Mouse (Mus musculus) thymus, postnatal 25 days (tissue): ENCODE measurements around the gene Srl.

Source experiments
- DNase-seq: peaks from one replicate; pipeline ENCODE4 v3.0.0; 2022

The Srl gene

GRCm38 (mm10) chr16:4472687-4473086 lies 68.9 kb downstream of the Srl start:
- DNase-seq: no peak

- DNase-seq: no peak
Measured at GRCm38 (mm10) chr16:4469599-4470352, 71.8 kb downstream of the Srl start.

GRCm38 (mm10) chr16:4464529-4465089 lies 77.0 kb downstream of the Srl start:
- DNase-seq: no peak

- no peak for DNase-seq
Measured at GRCm38 (mm10) chr16:4457927-4458326, 83.7 kb downstream of the Srl start.

- no peak for DNase-seq
Measured at GRCm38 (mm10) chr16:4456391-4456790, 85.2 kb downstream of the Srl start.

- no peak for DNase-seq
Measured at GRCm38 (mm10) chr16:4455693-4456092, 85.9 kb downstream of the Srl start.

- DNase-seq: no peak
Measured at GRCm38 (mm10) chr16:4454563-4454962, 87.1 kb downstream of the Srl start.

- no peak for DNase-seq
Measured at GRCm38 (mm10) chr16:4449418-4449817, 92.2 kb downstream of the Srl start.

DNA sequence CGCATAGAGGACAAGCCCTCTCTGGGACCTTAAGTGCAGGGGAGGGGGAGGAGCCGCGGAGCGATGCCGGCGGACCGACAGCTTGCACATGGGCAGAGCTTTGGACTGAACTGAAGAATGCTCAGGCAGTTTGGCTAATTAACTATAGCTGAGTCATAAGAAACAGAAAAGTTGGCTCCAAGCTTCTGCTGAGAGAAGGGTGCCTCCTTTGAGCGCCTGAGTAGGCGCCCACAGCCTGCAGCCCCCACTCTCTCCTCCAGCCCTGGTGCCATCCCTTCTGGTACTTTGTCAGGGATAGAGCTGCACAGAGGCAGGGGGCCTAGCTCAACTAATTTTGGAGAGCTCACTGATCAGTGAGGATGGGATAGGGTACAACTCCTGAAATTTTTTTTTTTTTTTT lies 93.4 kb downstream of the Srl start:
- no peak for DNase-seq

- DNase-seq: no peak
Measured at GRCm38 (mm10) chr16:4446395-4446794, 95.2 kb downstream of the Srl start.

GRCm38 (mm10) chr16:4444378-4444777 lies 97.2 kb downstream of the Srl start:
- no peak for DNase-seq

DNA sequence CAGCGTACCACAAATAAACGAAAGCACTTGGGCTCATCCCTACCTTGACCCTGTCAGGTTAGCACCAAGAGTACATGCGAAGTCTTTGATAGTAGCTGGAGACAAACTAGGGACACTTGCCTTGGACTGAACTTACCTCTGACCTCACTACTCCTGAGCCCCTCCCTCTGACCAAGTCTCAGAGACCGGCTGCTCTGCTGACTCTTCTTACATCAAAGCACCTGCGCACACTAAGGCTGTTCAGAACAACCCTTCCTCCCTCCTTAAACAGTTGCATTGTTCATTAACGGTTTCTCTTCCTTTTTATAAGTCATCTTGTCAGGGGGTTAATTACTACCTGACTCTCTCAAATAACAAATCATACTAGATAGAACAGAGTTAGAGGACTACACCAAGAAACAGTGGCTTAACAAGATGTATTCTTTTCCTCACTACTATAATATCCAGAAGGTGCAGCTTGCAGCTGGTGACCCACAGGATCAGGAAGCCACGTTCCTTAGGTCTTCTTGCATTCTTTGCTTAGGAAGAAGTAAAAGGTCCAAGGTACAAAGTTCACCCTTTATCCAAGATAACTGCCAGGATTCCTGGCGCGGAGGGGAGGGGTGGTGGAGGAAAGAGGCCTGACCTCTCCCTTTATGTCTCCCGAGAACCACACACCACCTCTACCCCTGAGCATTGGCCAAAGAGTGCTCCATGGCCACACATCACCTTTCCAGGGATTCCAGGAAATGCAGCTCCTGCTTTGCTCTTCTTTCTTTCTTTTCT lies 102.1 kb downstream of the Srl start:
- no peak for DNase-seq

DNA sequence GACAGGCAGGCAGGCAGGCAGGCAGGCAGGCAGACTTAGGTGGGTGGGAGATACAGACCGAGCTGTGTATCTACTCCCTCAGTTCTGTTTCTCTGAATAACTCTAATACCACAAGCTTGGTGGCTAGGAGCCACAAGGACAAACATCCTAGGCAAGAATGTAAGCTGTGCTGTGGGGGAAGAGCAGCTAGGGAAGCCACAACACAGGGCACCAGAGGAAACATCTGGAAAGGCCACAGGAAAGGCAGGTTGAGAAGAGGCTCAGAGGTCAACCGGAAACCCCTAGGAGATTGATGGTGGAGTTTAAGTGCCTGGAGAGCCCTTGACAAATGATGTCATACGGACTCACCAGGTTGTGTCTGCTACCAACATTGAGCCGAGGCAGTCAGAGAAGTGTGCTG lies 104.9 kb downstream of the Srl start:
- no peak for DNase-seq

DNA sequence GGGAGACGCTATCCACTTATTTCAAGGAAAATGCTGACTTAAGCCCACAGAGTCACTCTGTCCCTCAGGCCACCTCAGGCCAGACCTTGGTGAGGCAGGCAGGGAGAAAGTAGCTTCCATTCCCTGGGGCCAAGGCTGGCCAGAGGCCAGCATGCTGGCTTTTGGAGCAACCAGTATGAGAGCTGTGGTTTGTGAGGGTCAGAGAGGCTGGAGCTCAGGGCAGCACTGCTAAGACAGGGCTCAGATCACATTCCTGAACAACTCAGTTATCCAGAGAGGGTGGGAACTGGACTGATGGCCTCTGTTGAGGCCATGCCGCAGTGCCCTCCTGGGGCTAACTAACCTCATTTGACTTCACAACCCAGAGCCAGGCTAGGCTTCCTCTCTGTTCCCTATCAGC lies 106.2 kb downstream of the Srl start:
- DNase-seq: no peak

- DNase-seq: no peak
Measured at GRCm38 (mm10) chr16:4431841-4432240, 109.8 kb downstream of the Srl start.

DNA sequence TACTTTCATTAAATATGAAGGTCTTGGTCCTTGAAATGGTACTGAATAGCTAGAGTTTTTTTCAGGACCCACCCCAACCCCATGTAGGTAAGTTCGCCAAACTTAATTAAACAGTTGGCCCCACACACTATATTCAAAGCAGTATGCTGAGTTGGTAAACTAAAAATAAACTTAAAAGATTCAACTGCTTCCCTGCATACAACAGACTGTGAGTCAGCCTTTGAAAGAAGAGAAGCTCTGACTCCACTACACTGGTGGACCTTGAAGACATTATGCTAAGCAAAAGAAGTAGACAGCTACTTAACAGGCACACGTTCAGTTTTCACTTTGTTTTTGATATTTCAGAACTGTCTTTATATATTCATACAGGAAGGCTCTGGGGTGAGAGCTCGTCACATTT lies 110.6 kb downstream of the Srl start:
- no peak for DNase-seq

- DNase-seq: no peak
Measured at GRCm38 (mm10) chr16:4430232-4430631, 111.4 kb downstream of the Srl start.
